Mouse (Mus musculus) inflammation-experienced regulatory T-cells, adult 6 months (primary cell): Measurements from ENCODE around the gene Lifr. TPM values are rescaled to one million over a fixed set of nuclear protein-coding genes. Genes with fewer than 3 reads are reported as not detected.

Source experiments
- ATAC-seq: one replicate; pipeline ENCODE4 v1.8.0; 2017
- polyA plus RNA-seq, 3 experiments: library from polyadenylated mRNA; unstranded; fragments of 100-300 nt; shearing (Covaris generic); gene quantifications; one replicate each; pipeline ENCODE4 v1.2.1; 2017

Lifr gene
- polyA plus RNA-seq, 3 experiments from 2014 or later: 0.12 to 0.23 TPM; not detected in 1

GRCm38 (mm10) chr15:7080916-7081626, 9.3 kb upstream of the Lifr start:
- ATAC-seq: no peak

DNA sequence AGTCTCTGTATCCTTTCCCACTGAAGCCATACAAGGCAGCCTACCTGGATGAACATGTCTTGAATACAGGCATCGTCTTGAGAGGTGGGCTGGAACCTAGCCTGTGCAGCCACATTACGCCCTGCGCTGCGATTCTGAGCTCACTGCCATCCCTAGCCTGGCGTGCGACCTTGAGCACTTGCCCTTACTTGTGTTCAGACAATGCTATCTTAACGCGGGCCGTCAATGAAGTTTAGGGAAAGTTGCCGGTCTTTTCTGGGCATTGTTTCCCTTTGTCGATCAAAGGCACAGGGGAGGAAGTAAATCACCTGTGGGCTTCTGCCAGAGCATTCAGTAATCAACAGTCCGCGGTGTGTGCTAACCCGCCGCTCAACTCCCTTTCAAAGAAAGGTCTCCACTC, 8.6 kb upstream of the Lifr start:
- no peak for ATAC-seq

DNA sequence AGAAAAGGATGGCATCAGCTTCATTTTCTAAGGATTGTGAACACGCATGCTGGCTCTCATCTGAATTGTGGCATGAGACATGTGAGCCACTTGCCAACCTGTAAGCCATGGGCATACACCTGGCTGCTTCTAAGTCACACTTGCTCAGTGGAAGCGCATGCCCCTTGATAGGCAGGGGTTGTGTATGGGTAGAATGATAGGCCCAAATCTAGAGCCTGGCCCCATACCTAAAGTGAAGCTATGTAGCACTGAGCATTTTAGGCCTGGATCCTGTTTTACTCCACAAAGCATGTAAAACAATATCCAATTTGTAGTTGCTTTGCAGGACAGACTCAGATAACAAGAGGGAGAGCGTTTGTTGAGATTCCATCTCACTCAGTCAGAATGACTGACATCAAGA, 7.5 kb upstream of the Lifr start:
- no peak for ATAC-seq

GRCm38 (mm10) chr15:7084780-7085497, 5.5 kb upstream of the Lifr start:
- no peak for ATAC-seq

GRCm38 (mm10) chr15:7088691-7089090, 1.7 kb upstream of the Lifr start:
- no peak for ATAC-seq

- ATAC-seq: no peak
Measured at GRCm38 (mm10) chr15:7092321-7092720, 1.9 kb downstream of the Lifr start.

GRCm38 (mm10) chr15:7099406-7099805, 9.0 kb downstream of the Lifr start:
- no peak for ATAC-seq

DNA sequence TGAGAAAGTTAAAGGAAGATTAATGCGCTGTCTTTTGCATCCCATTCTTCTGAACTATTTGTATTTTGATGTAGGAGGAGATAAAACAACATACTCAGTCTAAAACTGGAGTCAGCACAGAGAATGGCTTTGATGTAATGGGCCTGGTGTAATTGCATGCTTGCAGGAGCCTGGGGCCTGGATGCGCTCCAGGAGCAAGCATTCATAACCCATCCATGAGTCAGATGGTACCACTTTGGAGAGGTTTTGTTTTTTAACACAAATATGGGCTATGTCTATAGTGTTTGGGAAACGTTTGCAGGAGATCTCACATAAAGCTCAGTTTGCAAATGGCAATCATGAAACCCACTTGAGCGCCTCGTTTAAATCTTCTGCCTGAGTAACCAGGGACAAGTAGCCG, 9.8 kb downstream of the Lifr start:
- no peak for ATAC-seq

GRCm38 (mm10) chr15:7103051-7103450, 12.6 kb downstream of the Lifr start:
- no peak for ATAC-seq

DNA sequence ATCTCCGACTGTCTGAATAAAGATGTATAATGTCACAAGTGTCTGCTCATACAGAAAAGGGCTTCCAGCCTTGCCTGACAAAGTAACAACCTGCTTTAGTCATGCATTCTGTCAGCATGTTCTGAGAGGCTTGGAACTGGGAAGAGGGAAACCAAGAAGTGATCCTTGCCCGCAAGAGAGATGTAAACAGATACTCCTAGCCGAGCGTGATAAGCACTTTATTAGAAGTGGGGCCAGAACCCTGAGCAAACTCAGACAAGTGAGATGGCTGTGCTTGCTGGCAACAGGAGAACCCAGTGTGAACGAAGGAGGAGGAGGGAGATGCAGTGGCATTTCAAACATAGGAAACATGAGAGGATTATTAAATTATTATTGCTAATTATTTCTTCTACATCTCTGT, 14.8 kb downstream of the Lifr start:
- ATAC-seq: no peak

DNA sequence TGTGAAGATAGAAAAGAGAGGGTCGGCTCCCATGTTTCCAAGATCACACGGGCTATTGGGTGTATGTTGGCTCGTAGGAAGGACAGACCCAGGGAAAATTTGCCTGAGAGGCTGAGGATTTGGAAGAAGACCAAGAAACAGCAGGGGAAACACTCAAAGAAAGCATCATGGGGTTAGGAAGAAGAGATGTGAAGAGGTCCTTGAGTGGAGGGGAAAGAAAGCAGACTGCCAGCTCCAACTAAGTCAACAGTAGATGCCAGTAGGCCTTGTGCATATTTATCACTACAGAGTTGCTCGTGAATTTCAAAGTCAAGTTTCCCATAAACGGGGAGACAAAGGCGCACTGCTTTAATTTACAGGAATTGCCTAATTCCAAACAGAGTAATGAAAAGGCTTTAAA, 17.7 kb downstream of the Lifr start:
- no peak for ATAC-seq

GRCm38 (mm10) chr15:7112227-7112907, 22.0 kb downstream of the Lifr start:
- ATAC-seq: no peak

GRCm38 (mm10) chr15:7113906-7114305, 23.5 kb downstream of the Lifr start:
- ATAC-seq: no peak

DNA sequence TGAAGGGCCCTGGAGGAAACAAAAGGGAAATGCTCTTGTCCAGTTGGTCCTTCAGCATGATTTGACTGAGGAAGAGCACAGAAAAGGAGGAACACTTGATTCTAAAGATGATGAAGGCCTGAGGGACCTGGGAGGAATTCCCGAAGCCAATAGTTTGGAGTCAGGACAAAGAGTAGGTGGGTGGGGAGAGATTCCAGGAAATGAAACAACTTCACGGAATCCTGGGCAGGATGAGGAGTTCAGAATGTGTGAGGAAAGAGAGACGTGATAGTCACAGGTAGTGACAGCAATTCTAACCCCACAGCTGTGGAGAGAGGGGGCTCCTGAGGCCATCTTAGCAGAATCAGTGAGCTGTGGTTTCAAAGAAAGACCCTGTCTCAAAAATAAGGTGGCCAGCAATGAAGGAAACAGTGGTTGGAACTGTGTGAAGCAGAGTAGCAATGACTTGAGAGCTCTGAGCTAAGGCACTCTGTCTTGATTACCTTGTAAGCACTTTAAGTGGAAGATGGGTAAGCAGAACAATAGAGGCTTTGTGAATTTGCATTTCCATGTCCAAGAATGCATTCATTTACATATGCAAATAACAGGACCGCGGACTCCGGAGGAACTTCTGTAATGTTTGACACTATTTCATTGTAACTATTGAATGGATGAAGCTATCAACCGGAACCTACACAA, 25.1 kb downstream of the Lifr start:
- no peak for ATAC-seq

DNA sequence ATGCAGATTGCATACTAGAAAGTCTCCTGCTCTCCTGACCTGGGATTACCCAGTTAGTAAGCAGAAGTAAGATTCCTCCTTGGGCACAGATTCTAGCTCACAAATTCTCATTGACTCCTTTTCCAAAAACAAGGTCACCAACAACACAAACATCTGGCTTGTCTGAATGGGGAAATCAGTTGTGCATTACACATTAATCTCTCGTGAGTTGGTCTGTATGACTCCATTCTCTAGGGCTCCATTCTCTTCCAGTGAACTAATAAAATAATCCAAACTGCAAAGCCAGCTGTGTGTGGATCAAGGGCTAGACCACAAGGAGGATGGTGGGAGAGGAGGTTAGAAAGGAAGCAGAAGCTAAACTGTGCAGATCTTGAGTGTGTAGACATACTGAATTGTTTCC, 25.8 kb downstream of the Lifr start:
- no peak for ATAC-seq

DNA sequence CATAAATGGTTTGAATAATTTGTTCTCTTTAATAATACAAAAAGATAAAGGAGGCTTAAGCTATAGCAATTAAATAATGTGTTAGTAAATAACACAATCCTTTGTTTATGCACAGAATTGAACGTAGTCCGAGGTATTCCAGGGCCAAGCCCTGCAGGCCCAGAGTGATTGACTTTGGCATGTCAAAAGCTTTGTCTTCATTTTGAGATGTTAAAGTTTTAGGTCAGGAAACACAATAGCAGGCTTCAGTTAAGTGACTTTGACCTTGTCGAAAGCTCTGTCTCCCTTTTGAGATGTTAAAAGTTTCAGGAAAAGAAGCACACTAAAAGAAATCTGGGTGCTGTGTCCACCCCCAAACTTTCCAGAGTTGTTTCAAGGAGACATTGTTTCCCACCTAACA, 26.3 kb downstream of the Lifr start:
- ATAC-seq: no peak

GRCm38 (mm10) chr15:7117944-7118343, 27.5 kb downstream of the Lifr start:
- no peak for ATAC-seq

DNA sequence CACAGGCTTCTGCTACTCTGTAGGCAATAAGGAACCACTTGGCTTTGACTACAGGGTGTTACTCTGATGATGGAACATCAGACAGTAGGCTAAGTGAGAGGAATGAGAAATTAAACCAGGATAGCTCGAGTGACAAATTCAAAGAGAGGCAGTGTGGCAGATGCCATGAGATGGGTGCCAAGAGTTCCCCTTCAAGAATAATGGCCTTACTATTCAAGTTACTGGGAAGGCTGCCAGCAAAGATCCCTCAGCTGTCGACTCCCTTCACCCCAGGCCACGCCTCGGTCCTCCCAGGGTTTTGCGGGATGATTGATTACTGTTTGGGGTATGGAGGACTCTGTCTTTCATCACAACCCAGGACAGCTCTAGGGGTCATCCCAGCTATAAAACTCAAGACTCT, 28.4 kb downstream of the Lifr start:
- ATAC-seq: no peak

- ATAC-seq: no peak
Measured at GRCm38 (mm10) chr15:7119930-7120512, 29.6 kb downstream of the Lifr start.

- ATAC-seq: no peak
Measured at GRCm38 (mm10) chr15:7123781-7124450, 33.5 kb downstream of the Lifr start.

DNA sequence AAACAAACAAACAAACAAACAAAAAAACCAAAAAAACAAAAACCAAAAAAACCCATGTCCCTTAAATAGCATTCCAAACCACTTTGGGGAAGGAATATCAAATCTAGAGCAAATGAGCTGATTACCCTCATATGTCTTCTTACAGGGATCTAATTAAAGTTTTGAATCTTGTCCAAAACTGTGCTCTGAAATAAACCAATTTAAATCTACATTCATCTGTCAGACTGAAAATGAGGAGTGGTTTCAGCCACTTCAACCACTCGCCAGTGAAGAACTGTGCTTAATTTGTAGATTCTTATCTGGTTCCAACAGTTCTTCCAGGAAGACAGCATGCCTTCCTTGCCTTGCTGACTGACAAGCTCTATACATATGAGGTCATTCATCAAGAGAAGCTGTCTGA, 35.8 kb downstream of the Lifr start:
- ATAC-seq: no peak

- ATAC-seq: no peak
Measured at GRCm38 (mm10) chr15:7128627-7129126, 38.3 kb downstream of the Lifr start.
